Mouse (Mus musculus) kidney, adult 11 months (tissue): ENCODE measurements around the gene Tnr.
A peak's percentile ranks its signal among the peaks of the same experiment; 100 is the strongest.
"Not testable (repeated sequence)": the region's sequence is repeated elsewhere in the genome, so short reads cannot be mapped to it uniquely, and the experiment has no call there.

Experiments
- DNase-seq: peaks from one replicate; pipeline ENCODE4 v3.0.0; 2022

The Tnr gene

DNA sequence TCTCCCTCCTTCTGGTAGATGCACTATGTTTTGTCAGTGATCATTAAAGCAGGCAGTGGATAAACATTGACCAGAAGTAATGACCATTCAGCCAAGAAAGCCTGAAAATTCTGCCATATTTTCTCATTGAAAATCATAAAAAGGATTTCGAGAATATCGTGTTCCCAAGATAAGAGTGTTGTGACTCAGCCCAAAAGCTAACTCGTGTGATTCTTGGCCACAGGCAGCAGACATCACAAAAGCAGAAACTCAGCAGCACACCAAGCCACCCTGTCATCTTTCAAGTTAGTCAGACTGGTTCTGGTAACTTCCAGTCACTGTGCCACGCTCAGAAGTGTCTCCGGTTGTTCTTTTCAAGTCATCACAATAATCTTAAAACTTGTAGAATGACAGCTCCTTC is 367.0 kb downstream of the Tnr start:
- DNase-seq, result no peak

DNA sequence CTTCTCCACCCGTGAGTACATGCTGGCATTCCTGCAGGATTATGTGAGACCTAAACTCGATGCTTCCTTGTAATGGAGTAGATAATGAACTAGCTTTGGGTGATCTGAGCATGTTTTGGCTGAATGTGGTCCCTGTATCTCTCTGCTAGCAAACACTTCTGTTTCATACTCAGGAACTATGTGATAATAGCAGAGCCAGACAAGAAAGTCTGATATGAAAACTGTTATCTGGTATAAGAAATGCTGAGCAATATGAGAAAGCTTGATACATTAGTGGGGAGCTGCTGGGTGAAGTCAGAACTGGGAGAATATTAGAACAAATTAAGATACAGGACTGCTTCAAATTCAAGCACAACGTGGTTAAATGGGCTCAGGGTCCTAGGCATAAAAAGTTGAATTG is 371.5 kb downstream of the Tnr start:
- DNase-seq, result no peak

DNA sequence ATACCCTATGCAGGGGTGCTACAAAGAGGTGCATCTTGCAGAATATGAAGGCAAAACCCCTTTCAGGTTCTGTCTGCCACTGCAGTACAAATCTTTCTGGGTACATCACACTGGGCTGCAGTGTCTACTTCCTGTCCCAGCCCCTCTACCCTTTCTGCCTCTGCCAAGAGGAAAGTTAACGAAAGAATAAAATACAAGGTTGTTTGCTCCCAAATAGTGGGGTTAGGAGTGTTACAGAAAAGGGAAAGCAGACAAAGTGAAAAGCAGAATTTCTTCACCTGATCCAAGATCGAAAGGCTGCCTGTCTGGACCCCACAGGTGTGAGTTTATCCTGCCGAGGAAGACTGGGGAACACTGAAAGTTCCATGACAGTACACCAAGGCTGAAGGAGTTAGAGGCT is 376.4 kb downstream of the Tnr start:
- DNase-seq, result no peak

DNA sequence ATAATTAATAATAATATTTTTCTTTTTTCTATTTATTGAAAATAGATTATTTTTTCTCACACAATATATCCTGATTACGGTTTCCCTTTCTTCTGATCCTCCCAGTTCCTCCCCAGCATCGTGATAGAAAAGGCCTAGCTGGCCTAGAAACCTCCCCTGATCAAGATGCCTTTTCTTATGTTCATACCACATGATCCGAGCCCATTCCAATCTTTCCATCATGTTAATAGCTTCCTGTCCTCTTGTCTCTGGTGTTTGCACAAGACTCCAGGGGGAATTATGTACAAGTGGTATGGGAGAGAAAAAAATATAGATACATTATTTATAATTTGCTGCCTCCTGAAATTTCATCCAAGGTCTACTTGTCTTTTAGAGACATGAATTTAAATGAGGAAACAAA is 377.1 kb downstream of the Tnr start:
- DNase-seq, result no peak

DNA sequence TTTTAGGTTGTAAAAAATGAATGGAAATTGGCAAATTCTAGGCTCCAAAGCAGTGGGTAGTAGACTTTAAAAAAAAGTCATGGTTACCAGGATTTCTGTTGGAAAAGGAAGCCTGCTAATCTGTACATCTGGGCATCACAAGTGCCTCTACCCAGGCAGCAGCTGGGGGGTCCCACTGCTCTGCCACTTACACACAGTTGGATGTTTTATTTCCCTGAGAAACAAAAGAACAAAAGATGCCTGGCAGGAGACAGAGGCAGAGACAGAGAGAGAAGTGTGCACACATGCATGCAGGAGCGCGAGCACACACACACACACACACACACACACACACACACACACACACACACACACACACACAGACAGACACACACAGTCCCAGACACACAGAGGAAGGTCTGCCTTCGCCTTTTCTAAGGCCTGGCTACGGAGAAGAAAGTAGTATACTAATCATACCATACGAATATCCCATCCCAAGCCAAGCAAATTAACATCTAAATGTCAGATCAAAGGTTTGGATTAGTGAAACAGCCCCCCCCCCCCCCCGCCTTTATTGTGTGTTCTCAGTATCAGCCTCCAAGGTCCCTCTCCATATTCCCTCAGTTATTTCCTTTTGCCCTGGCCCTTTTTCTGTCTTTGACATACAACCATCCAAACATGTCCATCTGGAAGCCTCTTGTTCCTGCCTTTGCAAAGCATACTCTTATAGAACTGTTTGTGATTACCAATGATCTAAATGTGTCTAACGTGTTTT is 378.0 kb downstream of the Tnr start:
- DNase-seq, result no peak

DNA sequence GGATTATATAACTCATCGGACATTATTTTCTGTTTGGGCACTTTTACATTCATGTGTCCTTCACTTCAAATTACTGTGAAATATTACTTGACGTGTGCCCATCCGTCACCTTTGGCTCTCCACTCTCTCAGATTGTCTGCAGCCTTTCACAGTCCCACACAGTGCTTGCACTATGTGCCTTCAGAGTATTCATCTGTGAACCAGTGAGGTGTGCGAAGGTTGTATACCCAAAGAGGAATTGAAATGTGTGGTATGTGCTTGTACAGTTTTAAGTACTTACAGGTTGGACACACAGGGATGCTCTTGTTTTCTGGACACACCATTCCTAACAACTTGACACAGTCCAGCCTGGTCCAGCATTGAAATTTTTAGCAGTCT is 378.5 kb downstream of the Tnr start:
- no peak for DNase-seq

DNA sequence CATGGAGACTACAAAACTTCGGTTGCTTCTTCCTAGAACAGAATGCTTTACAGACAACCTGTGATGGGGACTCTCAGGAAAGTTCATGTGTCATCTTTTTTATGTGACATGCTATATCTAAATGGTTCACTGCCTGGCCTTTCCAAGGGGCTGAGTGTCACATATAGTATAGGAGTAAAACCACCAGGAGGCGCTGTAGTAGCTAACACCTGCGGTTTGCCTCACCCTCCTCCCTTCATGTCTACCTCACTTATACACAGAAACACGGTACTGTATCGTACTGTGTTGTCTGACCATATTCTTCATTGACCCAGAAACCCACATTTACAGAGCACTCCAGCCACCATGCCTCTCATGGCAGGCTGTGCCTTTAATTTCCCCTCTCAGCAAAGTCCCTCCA is 387.4 kb downstream of the Tnr start:
- peak; percentile 12 for DNase-seq

DNA sequence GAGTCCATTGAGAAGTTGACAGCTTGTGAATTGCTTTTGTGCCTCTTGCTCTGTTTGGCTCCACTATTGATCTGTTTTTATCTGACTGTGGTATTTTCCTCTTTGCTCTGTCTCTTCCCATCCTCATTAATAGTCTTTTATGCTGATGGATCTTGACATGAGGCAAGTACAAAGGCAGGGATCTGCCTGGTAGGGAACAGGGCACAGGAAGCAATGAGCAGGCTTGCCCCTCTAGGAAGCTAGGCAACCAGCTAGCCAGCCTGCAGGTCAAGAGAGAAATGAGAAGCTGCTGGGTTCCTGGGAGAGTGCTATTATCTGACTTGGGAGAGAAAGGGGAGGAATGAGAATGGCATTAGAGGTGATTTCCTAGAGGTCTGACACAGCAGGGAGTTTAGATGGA is 391.2 kb downstream of the Tnr start:
- DNase-seq, result no peak

DNA sequence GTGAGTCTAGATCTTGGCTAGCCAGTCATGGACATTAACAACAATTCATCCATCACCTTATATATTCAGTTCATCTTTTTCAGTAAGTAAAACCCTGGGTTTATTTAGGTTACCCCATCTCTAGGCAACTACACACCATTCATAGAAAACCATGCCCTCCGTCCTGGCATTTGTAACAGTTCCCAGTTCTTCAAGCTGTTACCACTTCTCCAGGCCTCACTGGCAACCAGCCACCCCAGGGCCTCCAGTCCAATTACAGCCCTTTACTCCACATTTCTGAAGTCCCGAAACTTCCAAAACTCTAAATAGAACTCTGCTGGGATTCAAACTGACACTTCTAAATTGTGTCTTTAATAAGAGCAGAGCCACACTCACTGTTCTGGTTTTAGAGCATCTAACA is 397.0 kb downstream of the Tnr start:
- no peak for DNase-seq

DNA sequence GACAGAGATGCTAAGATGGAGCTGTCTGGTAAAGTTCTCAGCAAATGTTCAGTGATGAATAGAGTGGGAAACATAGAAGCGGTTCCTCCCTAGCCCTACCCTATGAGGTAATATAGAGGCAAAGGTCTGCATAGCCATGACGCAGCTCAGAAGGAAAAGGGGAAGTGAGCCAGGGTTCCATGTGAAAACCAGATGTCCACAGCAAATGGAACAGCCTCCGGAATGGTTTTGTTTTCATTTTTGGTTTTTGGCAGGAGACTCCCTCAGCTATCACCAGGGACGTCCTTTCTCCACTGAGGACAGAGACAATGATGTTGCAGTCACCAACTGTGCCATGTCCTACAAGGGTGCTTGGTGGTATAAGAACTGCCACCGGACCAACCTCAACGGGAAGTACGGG is 399.4 kb downstream of the Tnr start:
- DNase-seq, result no peak

DNA sequence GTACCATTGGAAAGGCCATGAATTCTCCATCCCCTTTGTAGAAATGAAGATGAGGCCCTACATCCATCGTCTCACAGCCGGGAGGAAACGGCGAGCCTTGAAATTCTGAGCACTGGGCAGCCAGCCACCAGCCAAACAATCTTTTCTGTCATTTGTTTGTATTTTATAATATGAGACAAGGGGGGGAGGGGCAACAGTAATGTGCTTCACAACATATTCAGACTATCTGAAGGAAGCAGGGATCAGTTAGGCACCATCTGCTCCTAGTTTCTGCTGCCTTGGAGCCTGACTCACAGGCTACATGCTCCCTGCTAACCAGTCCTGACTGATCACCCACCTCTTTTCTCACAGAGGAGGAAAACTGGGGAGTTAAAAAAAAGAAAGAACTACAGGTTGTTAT is 400.5 kb downstream of the Tnr start:
- no peak for DNase-seq

DNA sequence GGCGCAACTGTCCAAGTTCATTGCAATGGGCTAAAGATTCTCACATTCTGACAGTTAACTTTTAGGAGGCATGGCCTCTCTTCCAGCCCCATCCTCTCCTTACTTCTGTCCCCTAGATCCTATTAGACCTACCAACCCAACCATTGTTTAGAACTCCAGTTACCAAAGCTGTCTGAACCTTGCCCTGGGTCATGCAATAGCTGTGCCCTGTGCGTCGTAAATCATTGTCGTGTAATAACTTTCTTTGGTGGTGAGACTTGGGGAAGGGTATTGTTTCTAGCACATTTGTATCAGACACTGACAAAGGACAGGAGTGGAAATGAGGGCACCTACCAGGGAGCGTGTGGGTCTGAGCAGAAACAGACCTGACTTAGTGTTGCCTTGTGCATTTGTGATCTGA is 401.1 kb downstream of the Tnr start:
- DNase-seq, result no peak

DNA sequence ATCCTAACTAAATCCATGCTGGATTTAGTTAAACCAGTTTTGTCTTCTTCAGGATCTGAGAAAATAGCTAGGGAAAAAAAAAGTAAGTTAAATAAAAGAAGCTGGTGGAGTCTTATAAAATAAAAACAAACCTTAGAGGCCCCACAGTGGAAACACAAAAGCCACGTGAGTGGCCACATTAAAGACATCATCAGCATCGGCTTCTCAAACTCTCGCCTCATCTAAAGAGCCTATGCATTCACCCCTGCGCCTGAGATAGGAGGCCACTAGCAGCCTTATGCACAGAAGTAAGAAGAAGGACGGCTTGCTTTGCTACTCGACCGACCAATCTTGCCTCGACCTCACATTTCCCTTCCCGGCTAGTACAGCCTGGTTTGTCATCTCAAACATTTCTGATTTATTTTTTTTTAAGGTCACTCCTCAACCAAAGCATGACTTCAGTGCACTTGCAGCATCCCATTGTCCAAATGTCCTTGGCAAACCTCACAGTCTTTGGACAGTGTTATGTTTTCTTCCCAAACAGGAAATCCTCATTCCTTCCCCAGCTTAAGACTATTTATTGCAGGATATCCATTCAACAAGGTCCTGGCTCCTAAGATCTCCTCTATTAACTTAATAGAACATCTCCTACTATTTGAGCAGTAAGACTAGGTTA is 405.2 kb downstream of the Tnr start:
- DNase-seq, result peak; percentile 23

DNA sequence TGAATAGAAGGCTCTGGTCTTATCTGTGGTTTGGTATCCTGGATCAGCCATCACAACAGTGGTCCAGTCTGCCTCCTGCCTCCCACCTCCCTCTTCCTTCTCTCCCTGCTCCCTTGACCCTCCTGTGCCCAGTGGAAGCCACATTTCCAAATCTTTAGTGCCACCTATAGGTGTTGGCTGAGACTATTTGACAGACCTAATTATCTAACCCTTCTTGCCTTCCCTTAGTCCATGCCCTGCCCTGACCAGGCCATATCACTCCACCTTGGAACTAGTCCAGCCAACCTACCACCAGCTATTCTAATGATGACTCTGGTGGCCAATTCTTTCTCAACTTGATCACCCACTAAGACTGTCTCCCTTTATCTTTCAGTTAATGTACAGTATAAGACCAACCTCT is 408.5 kb downstream of the Tnr start:
- no peak for DNase-seq

DNA sequence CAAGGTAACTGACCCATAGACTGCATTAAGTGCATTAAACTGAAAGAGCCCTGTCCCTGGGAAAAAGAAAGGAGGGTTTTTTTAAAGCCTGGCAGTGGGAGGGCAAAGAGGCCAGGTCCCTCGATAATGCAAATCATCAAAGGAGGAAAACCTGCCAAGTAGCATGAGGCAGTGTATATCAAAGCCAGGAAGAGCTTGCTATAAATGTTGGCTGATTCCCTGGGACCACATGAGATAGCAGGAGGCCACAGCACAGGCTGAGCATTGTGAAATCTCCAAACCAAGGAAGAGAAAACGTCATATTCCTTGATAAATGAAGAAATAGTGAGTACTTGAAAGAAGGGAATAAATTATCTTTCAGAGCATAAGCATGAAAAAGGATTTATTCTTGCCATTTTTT is 409.0 kb downstream of the Tnr start:
- DNase-seq, result no peak

DNA sequence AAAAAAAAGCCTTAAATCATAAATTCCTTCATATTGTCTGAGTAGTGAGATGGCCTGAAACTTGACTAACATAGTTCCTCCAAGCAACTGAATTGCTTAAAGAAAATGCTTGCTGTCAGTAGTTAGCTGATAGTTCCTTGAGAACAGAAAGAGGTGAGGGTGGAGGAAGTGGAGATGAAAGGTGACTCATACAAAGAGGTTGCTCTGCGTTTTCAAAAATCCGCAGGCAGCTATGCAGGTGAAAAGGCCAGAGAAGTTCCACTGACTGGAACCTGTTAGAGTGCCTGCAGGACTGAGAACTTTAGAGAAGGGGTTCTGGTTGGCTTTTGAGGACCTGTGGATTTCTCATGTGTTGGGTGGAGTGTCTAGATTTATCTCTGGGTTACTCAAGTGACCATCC is 414.9 kb downstream of the Tnr start:
- no peak for DNase-seq

DNA sequence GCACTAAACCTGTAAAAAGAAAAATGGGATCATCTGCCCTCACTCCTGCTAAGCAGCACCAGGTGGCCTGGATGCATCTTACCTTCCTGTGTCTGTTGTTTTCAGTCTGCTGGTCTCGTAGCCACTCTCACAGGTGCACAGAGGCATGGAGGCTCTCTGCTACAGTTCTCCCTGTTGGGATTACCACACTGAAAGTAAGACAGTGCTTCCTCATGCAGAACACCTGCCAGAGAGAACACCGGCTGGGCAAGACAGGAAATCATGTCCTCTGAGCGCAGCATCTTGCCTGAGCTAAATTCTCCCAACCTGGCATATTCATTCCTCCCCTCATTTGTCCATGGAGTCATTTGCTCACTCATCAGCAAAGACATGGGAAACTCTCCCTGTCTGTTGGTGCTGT is 415.8 kb downstream of the Tnr start:
- no peak for DNase-seq

DNA sequence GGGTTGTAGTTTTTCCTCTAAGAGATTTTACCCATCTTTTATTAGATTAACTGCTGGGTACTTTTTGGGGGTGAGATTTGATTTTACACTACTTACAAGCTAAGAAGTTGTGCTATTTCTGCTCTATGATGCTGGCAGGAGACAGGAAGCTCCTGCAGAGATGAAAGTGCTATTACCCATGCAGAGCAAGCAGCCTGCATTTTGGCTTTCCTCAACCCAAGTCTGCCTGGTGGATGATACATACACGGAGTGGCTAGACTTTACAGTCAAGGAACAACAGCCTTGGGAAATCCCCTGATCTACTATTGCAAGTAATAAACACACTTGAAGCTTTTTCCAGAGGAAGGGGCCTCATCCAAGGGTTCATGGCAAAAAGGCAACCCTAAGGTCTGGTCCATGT is 430.0 kb downstream of the Tnr start:
- no peak for DNase-seq

DNA sequence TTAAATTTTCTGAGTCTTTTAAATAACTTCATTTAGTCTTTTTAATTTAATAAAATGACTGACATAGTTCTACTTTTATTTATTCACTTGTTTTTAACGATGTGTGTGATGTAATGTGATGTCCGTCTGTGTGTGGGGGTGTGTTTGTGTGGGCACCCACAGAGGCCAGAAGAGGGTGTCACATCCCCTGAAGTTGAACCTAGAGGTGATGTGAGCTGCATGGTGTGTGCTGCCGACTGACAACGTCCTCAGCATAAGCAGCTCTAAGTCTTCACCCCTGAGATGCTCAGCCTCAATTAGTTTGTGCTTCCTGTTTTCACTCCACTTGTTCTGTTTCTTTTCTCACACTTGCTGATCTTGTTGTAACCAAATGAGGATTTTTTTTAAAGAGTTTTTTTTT is 439.8 kb downstream of the Tnr start:
- DNase-seq, result no peak

DNA sequence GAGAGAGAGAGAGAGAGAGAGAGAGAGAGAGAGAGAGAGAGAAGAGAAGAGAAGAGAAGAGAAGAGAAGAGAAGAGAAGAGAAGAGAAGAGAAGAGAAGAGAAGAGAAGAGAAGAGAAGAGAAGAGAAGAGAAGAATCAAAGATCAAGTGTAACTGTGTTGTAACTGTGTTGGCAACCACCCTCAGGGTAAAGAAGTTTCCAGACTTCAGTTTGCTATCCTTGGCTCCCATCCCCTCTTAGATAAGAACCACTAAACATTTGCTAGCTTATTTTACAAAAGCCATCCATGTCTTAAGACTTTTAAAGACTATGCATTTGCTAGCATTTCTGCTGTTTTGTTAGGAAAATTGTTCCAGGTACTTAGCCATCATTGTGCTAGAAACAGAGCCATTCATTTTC is 442.7 kb downstream of the Tnr start:
- DNase-seq, result not testable (repeated sequence)

DNA sequence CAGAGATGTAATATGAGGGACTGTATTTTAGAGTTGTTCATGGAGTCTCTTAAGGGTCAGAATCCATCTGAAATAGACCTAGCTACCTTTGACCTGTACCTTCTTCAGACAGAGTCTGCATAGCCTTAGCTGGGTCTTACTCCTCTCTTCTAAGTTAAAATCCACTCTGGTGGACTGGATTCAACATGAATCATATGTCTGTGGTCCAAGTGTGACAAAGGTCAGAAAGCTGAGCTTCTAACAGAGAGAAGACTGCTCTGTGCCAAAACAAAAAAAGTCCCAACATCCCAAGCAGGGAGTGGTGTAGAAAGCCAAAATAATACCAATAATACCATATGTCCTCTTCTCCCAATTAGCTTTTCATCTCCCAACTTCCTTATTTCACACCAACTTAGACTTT is 444.8 kb downstream of the Tnr start:
- no peak for DNase-seq

DNA sequence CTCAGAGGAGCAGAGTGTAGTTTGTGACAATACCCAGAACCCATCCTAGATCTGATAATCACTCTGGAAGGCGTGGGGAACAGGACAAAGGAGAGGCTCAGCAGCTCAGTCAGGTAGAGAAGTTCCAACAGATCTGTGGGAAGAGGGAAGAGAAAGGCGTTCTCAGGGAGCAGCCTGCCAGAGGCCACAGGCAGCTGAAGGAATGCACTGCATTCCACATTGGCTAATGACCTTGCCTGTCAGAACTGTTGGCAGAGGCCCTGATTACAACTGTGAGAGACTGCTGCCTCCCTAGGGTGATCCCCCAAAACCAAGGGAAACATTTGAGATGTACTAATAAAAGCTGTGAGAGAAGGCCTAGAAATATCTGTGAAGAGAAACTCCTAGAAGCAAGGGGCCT is 454.2 kb downstream of the Tnr start:
- DNase-seq, result peak; percentile 13

DNA sequence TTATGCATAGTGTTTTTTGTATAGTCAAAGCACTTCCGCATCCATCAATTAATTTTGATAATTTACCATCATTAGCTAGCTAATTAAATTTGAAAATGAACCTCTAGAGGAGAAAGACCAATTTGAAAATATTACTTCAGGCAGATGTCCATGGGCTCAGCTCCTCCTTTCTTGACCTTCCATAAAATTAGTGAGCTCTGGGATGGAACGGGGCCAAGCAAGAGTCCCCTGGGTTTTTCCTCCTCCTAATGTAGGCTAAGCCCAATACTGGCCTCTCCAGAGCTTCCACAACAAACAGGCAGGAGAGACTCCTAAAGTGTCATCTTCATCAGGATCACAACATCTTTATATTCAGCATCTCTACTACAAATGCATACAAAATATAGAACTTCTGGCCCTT is 455.5 kb downstream of the Tnr start:
- peak; percentile 10 for DNase-seq

DNA sequence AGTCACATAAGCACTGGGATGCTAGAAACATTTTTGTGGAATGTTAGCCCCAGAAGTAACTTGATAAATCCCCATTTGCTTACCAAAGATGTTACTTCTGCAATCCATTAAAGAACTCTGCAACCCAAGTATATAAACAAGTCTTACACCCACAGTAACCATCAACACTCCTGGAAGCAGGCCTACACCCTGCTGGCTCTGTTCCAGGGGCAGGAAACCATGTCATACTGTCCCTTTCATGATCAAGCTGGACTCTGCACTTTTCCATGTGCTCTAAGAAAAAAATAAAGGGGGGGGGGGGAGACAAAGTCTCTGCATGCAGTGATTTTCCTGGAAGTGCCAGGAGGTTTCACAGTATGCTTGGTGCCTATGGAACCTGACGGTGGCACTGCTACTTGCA is 456.8 kb downstream of the Tnr start:
- no peak for DNase-seq
